Mouse (Mus musculus) embryo, embryonic 9.5 days (tissue): Measurements from ENCODE around the gene Ptprn2.

Source experiments
- DNase-seq: peaks from one replicate; pipeline ENCODE4 v3.0.0-alpha.2; 2017; ENCODE audit errors: extremely low spot score

Gene Ptprn2

GRCm38 (mm10) chr12:117160211-117160891 lies 674.8 kb downstream of the Ptprn2 start:
- peak; percentile 34 for DNase-seq

GRCm38 (mm10) chr12:117162180-117162579 lies 676.7 kb downstream of the Ptprn2 start:
- DNase-seq: no peak

DNA sequence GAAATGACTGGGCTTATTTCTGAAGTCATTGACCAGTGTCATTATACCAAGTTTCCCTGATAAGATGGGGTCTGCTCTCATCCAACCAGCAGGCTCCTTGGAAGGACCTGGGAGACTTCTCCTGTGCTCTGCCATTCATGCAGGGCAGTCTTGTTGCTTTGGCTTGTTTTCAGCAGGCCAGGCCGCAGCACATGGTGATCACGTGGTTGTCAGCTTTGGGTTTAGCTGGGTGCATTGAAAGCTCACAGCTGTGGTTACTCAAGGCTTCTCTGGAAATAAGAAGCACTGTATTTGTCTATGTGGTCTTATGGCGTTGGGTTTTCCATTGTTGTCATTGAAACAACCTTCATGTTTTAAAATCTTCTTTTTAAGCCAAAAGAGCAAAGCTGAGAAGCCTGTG lies 678.3 kb downstream of the Ptprn2 start:
- DNase-seq: no peak

DNA sequence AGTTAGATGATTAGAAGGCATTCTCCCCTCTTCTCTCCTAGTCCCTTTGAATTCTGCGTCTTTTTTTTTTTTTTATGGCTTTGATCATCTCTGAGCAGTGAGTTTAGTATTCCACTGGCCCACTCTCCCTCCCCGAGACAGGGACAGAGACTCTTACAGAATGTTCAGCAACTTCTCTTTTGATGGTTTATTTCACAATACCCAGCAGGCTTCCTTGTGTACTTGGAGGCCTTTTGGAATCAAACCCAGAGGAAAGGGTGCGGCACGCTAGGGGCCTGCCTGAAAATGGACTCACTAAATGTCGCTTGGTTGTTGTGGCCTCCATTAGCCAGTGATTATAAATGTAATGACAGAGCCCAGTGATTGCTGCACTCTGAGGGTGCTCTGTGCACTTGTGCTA lies 680.7 kb downstream of the Ptprn2 start:
- DNase-seq: no peak

DNA sequence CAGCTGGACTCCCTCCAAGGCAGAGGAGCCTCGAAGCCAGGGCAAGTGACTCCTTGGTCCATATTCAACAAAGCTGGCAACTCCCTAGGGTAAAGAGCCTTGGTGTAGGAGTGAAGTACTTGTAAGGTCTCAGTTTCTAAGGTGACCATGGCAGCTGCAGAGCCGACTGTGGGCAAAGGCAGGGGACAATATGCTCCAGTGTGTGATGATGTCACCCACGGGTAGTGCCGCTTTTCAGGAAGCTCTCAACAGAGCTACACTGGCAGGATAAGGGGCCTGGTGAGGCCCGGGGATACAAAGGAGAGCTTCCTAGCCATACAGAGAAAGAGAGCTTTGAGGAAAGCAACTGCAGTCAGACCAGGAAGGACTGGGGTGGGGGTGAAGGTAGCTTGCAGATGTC lies 684.1 kb downstream of the Ptprn2 start:
- DNase-seq: no peak

DNA sequence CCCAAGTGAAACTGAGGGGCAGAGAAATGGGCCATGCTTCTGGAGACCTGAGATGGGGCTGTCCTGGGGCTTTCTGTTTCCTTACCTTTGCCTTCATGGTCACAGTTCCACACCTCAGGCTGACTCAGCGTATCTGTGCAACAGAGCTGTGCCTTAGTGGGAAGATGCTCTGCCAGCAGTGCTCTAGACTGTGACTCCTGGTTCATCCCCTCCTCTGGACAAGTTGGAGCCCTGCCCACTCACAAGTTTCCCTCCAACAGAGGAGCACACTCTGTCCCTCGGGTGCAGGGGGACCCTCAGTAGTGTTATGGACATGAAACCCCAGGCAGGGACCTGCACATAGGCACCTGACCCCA lies 687.0 kb downstream of the Ptprn2 start:
- DNase-seq: no peak

- DNase-seq: peak; percentile 68
Observed at GRCm38 (mm10) chr12:117172885-117173529, 687.5 kb downstream of the Ptprn2 start.

- DNase-seq: no peak
Observed at GRCm38 (mm10) chr12:117174189-117174588, 688.7 kb downstream of the Ptprn2 start.

DNA sequence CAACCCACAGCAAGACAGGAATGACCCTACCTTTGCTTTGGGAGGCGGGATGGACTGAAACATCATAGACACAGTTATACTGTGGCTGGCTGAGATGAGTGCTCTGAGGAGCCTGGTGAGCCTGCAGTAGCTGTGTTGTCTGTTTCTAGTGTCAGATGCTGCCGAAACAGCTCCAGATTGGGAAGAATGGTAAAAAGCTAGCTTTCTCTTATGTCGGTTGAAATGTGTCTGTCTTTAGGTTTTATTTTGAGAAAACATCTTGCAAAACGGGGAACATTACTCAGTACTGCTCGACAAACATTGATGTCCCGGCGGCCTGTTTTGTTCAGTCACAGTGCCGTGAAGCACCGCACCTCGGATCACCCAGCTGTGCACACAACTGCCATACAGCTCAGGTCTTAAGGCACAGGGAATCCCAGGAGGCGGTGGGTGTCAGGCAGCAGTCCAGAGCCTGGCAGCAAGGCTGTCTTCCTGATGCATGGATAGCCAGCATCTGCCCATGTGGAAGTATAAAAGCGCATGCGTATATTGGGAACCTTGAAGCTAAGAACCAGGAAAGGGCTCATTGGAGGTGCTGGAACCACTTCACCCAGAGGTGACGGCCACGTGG lies 689.7 kb downstream of the Ptprn2 start:
- no peak for DNase-seq

- DNase-seq: no peak
Observed at GRCm38 (mm10) chr12:117176259-117176823, 690.8 kb downstream of the Ptprn2 start.

DNA sequence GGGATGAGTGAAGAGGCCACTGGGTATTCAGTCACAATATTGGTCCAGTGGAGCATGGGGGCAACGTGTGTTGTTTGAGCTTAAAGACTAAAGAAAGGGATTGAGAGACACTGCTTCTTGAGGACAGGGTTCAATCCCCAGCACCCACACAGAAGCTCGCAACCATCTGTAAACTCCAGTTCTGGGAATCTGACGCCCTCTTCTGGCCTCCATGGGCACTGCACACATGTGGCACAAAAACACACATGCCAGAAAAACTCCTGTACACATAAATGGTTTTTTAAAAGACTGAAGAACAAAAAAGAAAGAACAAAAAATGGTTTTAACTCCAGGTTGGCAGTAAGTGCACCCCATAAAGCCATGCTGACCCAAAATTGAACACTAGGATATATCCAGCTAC lies 701.6 kb downstream of the Ptprn2 start:
- no peak for DNase-seq

DNA sequence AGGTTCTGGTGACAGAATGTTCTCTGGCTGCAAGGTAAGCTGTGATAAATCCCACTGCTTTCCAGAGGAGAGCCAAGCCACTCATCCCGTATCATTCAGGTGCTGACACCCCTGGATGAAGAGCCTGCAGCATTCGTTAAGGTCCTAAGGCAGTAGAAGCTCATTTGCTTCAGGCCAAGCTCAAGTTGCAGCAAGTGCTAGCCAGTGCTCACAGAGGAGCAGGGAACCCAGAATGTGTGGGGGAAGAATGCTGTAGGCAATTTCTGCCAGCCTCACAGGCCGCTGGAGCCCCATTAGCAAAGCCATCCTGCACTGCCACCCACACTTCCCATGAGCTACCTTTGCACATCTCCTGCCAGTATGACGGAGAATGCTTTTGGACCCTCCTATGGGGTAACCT lies 706.5 kb downstream of the Ptprn2 start:
- no peak for DNase-seq

DNA sequence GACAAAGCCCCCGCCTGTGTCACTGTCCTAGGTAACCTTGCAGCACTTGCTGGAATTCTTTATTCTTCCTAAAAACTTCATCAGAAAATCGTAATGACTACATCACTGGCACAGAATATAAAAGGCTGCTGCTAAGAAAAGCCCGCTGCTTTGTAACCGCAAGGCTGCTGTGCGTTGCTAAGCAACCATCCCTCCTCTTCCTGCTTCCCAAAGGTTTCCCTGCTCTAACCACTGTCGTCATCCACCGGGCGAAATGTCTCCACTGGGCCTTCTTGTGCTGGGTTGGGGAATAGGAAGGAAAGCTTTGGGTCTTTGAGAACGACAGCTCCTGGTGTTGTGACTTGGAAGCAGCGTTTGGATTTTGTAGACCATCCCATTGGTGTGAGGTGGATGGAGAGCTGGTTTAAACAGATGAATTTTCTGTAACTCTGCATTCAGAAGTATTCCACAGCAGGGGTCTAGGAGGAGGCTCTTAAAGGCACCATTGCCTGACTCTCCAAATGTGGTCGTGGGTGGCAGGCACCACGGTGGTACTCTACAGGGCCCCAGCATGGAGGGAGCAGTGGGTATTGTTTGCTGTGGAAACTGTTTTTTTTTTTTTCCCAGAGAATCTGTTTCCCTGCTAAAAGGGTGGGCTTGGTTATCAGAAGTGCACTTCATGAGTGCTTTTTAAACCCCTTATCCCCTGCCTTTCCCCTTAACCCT lies 711.4 kb downstream of the Ptprn2 start:
- DNase-seq: peak; percentile 53

GRCm38 (mm10) chr12:117198093-117198492 lies 712.6 kb downstream of the Ptprn2 start:
- DNase-seq: no peak

DNA sequence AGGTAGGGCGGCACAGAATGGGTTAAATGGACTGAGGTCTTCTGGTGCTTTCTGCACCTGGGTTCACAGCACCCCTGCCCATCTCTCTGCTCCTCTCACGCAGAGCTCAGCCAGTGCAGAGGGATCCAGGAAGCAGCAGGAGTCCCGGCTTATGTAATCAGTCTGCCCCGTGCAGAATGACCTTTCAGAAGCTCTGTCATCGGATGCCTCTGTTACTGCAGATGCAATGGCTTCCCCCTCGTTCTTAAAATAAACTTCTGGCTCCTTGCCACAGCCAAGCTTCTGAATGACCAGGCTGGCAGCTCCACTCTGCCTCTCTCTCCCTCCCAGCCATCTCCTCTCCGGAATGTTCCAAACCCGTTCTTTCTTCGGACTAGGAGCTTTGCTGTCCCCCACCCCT lies 714.6 kb downstream of the Ptprn2 start:
- peak; percentile 26 for DNase-seq

DNA sequence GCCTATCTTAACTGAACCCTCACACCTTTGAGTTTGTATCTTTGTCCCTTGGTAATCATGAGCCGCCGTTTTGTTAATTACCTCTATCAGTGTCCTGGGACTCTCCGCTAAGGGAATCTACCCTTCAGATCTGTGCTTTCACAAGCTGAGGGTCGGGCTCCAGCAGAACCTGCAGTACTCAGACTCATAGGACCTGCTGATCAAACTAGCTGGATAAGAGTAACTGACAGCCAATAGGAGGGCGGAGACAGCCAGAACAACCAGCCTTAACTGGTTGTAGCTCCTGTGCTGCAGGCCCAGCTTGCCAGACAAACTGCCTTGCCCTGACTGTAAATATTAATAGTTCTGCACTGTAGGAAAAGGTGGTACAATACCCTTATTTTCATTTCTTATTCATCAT lies 715.1 kb downstream of the Ptprn2 start:
- no peak for DNase-seq

- no peak for DNase-seq
Observed at GRCm38 (mm10) chr12:117203506-117203905, 718.0 kb downstream of the Ptprn2 start.

- DNase-seq: no peak
Observed at GRCm38 (mm10) chr12:117204905-117205304, 719.4 kb downstream of the Ptprn2 start.

- DNase-seq: no peak
Observed at GRCm38 (mm10) chr12:117207421-117208120, 722.1 kb downstream of the Ptprn2 start.

DNA sequence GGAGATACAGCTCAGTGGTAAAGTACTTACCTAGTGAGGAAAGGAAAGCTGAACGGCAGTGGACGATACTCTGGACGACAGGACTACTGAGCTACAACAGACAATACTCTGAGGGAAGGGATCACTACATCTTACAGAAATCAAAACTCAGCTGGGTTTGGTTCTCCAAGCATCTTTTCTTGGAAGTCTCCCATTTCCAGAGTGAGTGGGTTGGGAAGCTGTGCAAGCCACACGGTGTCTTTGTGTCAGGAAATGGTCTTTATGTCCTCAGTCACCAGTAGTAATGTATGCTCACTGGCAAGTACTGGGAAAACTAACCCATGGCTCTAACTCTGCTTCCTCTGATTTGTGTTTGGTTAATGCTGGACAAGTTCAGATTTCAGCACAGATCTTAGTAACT lies 724.9 kb downstream of the Ptprn2 start:
- no peak for DNase-seq

DNA sequence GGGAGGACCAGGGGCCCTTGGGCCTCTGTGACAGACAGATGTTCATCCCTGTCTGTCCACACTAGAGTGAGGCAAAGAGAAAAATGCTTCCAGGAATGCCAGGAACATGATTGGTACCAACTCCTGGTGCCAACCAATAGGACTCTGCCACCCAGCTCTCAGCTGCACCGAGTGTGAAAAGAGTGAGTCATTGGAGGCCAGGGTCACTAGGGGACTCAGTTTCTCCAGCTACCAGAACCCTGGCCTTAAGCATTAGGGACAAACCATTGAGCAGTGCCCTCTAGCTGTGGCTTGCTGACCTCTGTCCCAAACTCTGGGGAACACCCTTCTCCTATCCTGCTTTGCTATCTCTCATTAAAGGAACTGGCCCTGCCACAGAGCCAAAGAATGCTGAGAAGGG lies 728.0 kb downstream of the Ptprn2 start:
- no peak for DNase-seq

- no peak for DNase-seq
Observed at GRCm38 (mm10) chr12:117214272-117214671, 728.8 kb downstream of the Ptprn2 start.
